Mouse (Mus musculus) hematopoietic multipotent progenitor cell, adult 10-12 weeks (in vitro differentiated cells): ENCODE measurements around the gene Slc25a3. TPM values are rescaled to one million over a fixed set of nuclear protein-coding genes. Genes with fewer than 3 reads are reported as not detected.

Source experiments
- polyA plus RNA-seq: library from polyadenylated mRNA; stranded (reverse); fragments of >175 nt; gene quantifications from 2 replicates; pipeline ENCODE4 v1.2.3, GENCODE M21; 2012; ENCODE audit warnings: low replicate concordance

Slc25a3 gene
- 179 and 382 TPM in 2 replicates for polyA plus RNA-seq

GRCm38 (mm10) chr10:91123828-91124822 is at the start of gene Slc25a3:
Gene Slc25a3, minus strand, starts transcription at chr10:91124059.

GRCm38 (mm10) chr10:91082550-91083392 is 41.1 kb downstream of the Slc25a3 start, which contains the start of the genes Apaf1 and Ikbip:
Gene Apaf1, minus strand, starts transcription at chr10:91082770.
Gene Ikbip, plus strand, starts transcription at chr10:91082940.

Other genes starting within 250 kb of the Slc25a3 start
- 7.9 and 26.4 TPM in 2 replicates for gene Apaf1, start 41.3 kb downstream of the Slc25a3 start, polyA plus RNA-seq
- 4.6 and 7.1 TPM in 2 replicates for gene Ikbip, start 41.1 kb downstream of the Slc25a3 start, polyA plus RNA-seq
- 95.5 and 168 TPM in 2 replicates for gene Tmpo, start 57.3 kb upstream of the Slc25a3 start, polyA plus RNA-seq